Mouse (Mus musculus): ENCODE data around the gene Sept4.

GRCm38 (mm10) chr11:87555106-87555703 is 13.5 kb upstream of the Sept4 start:
- no peak for TF ChIP-seq CTCF (IDR thresholded peaks at IDR 0.05; ENCODE audit: low read depth)
- TF ChIP-seq EP300 (IDR thresholded peaks at IDR 0.05; ENCODE audit: low read depth), result no peak
